Comparison of ENCODE assay signal across 10 mouse cellular contexts in genomic region chr3:96489636-96490035, GRCm38 (mm10). TPM values are rescaled to one million over a fixed set of nuclear protein-coding genes. Genes with fewer than 3 reads are reported as not detected.
DNase-seq lines count a peak whose midpoint lies in the region; ATAC-seq and TF ChIP-seq lines count a peak whose summit lies in the region.
"Not testable (repeated sequence)": the region's sequence is repeated elsewhere in the genome, so short reads cannot be mapped to it uniquely, and the experiment has no call there.
"Had no signal": no experiment of that assay in that cellular context is flagged by ENCODE, and none has a peak within 500 bp of the region (broad histone marks: within the 10 kb centered on the region; RNA-seq: fewer than 3 reads in every experiment).

No protein-coding gene starts in this region.

- H3K9me3 ChIP-seq in heart, embryonic 11.5 days (replicated peaks; ENCODE audit: control insufficient read depth, low read length); hindbrain, embryonic 15.5 days; limb, embryonic 10.5 days (replicated peaks); liver, embryonic 16.5 days (replicated peaks; ENCODE audit: control insufficient read depth, low read length); midbrain, embryonic 16.5 days (replicated peaks; ENCODE audit: control insufficient read depth, low read length, poor library complexity, severe bottlenecking); stomach, embryonic 16.5 days (replicated peaks; ENCODE audit: control insufficient read depth, low read length): not testable (repeated sequence)

- not testable (repeated sequence) for DNase-seq in limb, embryonic 10.5 days (ENCODE audit: low spot score)

- H3K27me3 ChIP-seq in heart, embryonic 11.5 days (ENCODE audit: control insufficient read depth, insufficient read depth, low read length); hindbrain, embryonic 15.5 days; limb, embryonic 10.5 days (ENCODE audit: low read depth, poor library complexity, severe bottlenecking); liver, embryonic 16.5 days (ENCODE audit: control insufficient read depth, insufficient read depth, low read depth, low read length); midbrain, embryonic 16.5 days (ENCODE audit: control insufficient read depth, insufficient read depth, low read depth, low read length); stomach, embryonic 16.5 days (ENCODE audit: control insufficient read depth, insufficient read depth, low read length): not testable (repeated sequence)

- not testable (repeated sequence) for H3K4me2 ChIP-seq in heart, embryonic 11.5 days; liver, embryonic 16.5 days (ENCODE audit: low read depth, low read length); midbrain, embryonic 16.5 days (ENCODE audit: low read length); stomach, embryonic 16.5 days (ENCODE audit: low read depth, low read length)
- peak overlapping the region; percentile 35; the same call in 1 of the 2 replicates for H3K4me2 ChIP-seq in hindbrain, embryonic 15.5 days

- H3K4me3 ChIP-seq in bone marrow macrophage, adult 2 months (ENCODE audit: insufficient read depth, low read length); embryonic fibroblast, embryonic 13.5 days (ENCODE audit: insufficient read depth, low read length); heart, embryonic 11.5 days (ENCODE audit: low read depth, low read length); hindbrain, embryonic 15.5 days; limb, embryonic 10.5 days; liver, embryonic 16.5 days (ENCODE audit: low read depth, low read length); midbrain, embryonic 16.5 days (ENCODE audit: low read depth, low read length); stomach, embryonic 16.5 days (replicated peaks; ENCODE audit: low read length): not testable (repeated sequence)

- peak overlapping the region; percentile 82 for H3K27ac ChIP-seq in bone marrow macrophage, adult 2 months (ENCODE audit: insufficient read depth, low read depth, low read length)
- H3K27ac ChIP-seq in embryonic fibroblast, embryonic 13.5 days (ENCODE audit: insufficient read depth, low read length) = peak overlapping the region; percentile 84
- H3K27ac ChIP-seq in heart, embryonic 11.5 days (ENCODE audit: low read depth, low read length) = peak overlapping the region; percentile 54; the same call in 1 of the 2 replicates
- H3K27ac ChIP-seq in hindbrain, embryonic 15.5 days (replicated peaks) = peak overlapping the region; percentile 87
- H3K27ac ChIP-seq in limb, embryonic 10.5 days = peak overlapping the region; percentile 79
- H3K27ac ChIP-seq in liver, embryonic 16.5 days (ENCODE audit: low read length) = peak overlapping the region; percentile 77
- H3K27ac ChIP-seq in midbrain, embryonic 16.5 days (ENCODE audit: low read length) = peak overlapping the region; percentile 77
- H3K27ac ChIP-seq in stomach, embryonic 16.5 days (ENCODE audit: low read length) = peak overlapping the region; percentile 55; the same call in 1 of the 2 replicates

- H3K9ac ChIP-seq in heart, embryonic 11.5 days (ENCODE audit: low read depth, low read length); hindbrain, embryonic 15.5 days; liver, embryonic 16.5 days (ENCODE audit: low read depth, low read length); midbrain, embryonic 16.5 days (ENCODE audit: low read depth, low read length); stomach, embryonic 16.5 days (ENCODE audit: low read length): not testable (repeated sequence)

- TF ChIP-seq CTCF in bone marrow macrophage, adult 2 months (IDR thresholded peaks at IDR 0.05; ENCODE audit: low read depth, low read length); embryonic fibroblast, embryonic 13.5 days (IDR thresholded peaks at IDR 0.05; ENCODE audit: borderline replicate concordance, insufficient read depth, low read length): not testable (repeated sequence)

- not testable (repeated sequence) for ATAC-seq in heart, embryonic 11.5 days (replicated peaks; ENCODE audit: insufficient number of reproducible peaks, low FRiP score, low TSS enrichment); hindbrain, embryonic 15.5 days (ENCODE audit: low FRiP score, low read depth); liver, embryonic 16.5 days (ENCODE audit: low read depth); midbrain, embryonic 16.5 days; stomach, embryonic 16.5 days (ENCODE audit: insufficient read depth, low FRiP score)

- not testable (repeated sequence) for H3K4me1 ChIP-seq in bone marrow macrophage, adult 2 months (ENCODE audit: control insufficient read depth, insufficient read depth, low read length); embryonic fibroblast, embryonic 13.5 days (ENCODE audit: control insufficient read depth, insufficient read depth, low read length); heart, embryonic 11.5 days (ENCODE audit: control insufficient read depth, insufficient read depth, low read length); midbrain, embryonic 16.5 days (ENCODE audit: control insufficient read depth, insufficient read depth, low read length); stomach, embryonic 16.5 days (ENCODE audit: control insufficient read depth, insufficient read depth, low read length)
- H3K4me1 ChIP-seq in hindbrain, embryonic 15.5 days (replicated peaks) = peaks cover 10% of the 10 kb centered on the region
- peaks cover 15% of the 10 kb centered on the region for H3K4me1 ChIP-seq in limb, embryonic 10.5 days
- peaks cover 17% of the 10 kb centered on the region for H3K4me1 ChIP-seq in liver, embryonic 16.5 days (ENCODE audit: control insufficient read depth, low read depth, low read length)

- TF ChIP-seq POLR2A in bone marrow macrophage, adult 2 months (IDR thresholded peaks at IDR 0.05; ENCODE audit: borderline replicate concordance, low read depth, low read length); embryonic fibroblast, embryonic 13.5 days (IDR thresholded peaks at IDR 0.05; ENCODE audit: low read depth, low read length): not testable (repeated sequence)

- WGBS in heart, embryonic 11.5 days (ENCODE audit: insufficient replicate concordance) = 63% methylated on average over 5 of the region's 8 CpGs
- 31% methylated on average over 6 of the region's 8 CpGs for WGBS in hindbrain, embryonic 15.5 days
- WGBS in limb, embryonic 10.5 days = 77% methylated on average over 6 of the region's 8 CpGs
- 21% methylated on average over 5 of the region's 8 CpGs for WGBS in liver, embryonic 16.5 days (ENCODE audit: insufficient replicate concordance)
- 26% methylated on average over 6 of the region's 8 CpGs for WGBS in midbrain, embryonic 16.5 days
- 49% methylated on average over 5 of the region's 8 CpGs for WGBS in stomach, embryonic 16.5 days

- not testable (repeated sequence) for H3K36me3 ChIP-seq in heart, embryonic 11.5 days (ENCODE audit: control insufficient read depth, insufficient read depth, low read length); hindbrain, embryonic 15.5 days; limb, embryonic 10.5 days; liver, embryonic 16.5 days (ENCODE audit: control insufficient read depth, insufficient read depth); midbrain, embryonic 16.5 days (ENCODE audit: control insufficient read depth, insufficient read depth, low read length); stomach, embryonic 16.5 days (ENCODE audit: control insufficient read depth, insufficient read depth, low read length)

RNA-seq across cellular contexts. Expression of gene Hfe2, which starts 35.3 kb away (rescaled TPM):
- polyA plus RNA-seq in bone marrow macrophage, adult 2 months (2012; ENCODE audit: insufficient read depth, insufficient read length, missing spikeins) = not detected in 2 replicates
- polyA plus RNA-seq in embryonic fibroblast, embryonic 13.5 days (2011; ENCODE audit: insufficient read length, low read depth, missing spikeins) = not detected in 2 replicates
- polyA plus RNA-seq in heart, embryonic 11.5 days (2014; fragmentation: Nextera tagmentation; extraction: Ambion mirVana) = 7.4 and 9.3 TPM in 2 replicates
- polyA plus RNA-seq in hindbrain, embryonic 15.5 days (2015; fragmentation: Nextera tagmentation; extraction: Ambion mirVana) = 1.9 and 2.0 TPM in 2 replicates
- 0.58 and 0.84 TPM in 2 replicates for polyA plus RNA-seq in limb, embryonic 10.5 days (2016; fragmentation: Nextera tagmentation; extraction: Ambion mirVana)
- polyA plus RNA-seq in liver, embryonic 16.5 days (2015; fragmentation: Nextera tagmentation; extraction: Ambion mirVana) = 9.2 and 12.0 TPM in 2 replicates
- 1.8 and 2.4 TPM in 2 replicates for polyA plus RNA-seq in midbrain, embryonic 16.5 days (2015; fragmentation: Nextera tagmentation; extraction: Ambion mirVana)
- 0.50 and 3.8 TPM in 2 replicates for polyA plus RNA-seq in stomach, embryonic 16.5 days (2015; fragmentation: Nextera tagmentation; extraction: Ambion mirVana)

RNA-seq across cellular contexts. Expression of gene BC107364, which starts 37.5 kb away (rescaled TPM):
- not detected in 2 replicates for polyA plus RNA-seq in bone marrow macrophage, adult 2 months (2012; ENCODE audit: insufficient read depth, insufficient read length, missing spikeins)
- polyA plus RNA-seq in embryonic fibroblast, embryonic 13.5 days (2011; ENCODE audit: insufficient read length, low read depth, missing spikeins) = not detected in 2 replicates
- 0.43 TPM in 1 of 2 replicates, not detected in the other for polyA plus RNA-seq in heart, embryonic 11.5 days (2014; fragmentation: Nextera tagmentation; extraction: Ambion mirVana)
- polyA plus RNA-seq in hindbrain, embryonic 15.5 days (2015; fragmentation: Nextera tagmentation; extraction: Ambion mirVana) = not detected in 2 replicates
- polyA plus RNA-seq in limb, embryonic 10.5 days (2016; fragmentation: Nextera tagmentation; extraction: Ambion mirVana) = 0.14 TPM in 1 of 2 replicates, not detected in the other
- polyA plus RNA-seq in liver, embryonic 16.5 days (2015; fragmentation: Nextera tagmentation; extraction: Ambion mirVana) = not detected in 2 replicates
- polyA plus RNA-seq in midbrain, embryonic 16.5 days (2015; fragmentation: Nextera tagmentation; extraction: Ambion mirVana) = not detected in 2 replicates
- polyA plus RNA-seq in stomach, embryonic 16.5 days (2015; fragmentation: Nextera tagmentation; extraction: Ambion mirVana) = 0.17 and 0.29 TPM in 2 replicates
- polyA plus RNA-seq: forebrain, postnatal 0 days; midbrain, embryonic 11.5 days had no signal
